Mouse (Mus musculus): Measurements from ENCODE around the gene Gm10197. TPM values are rescaled to one million over a fixed set of nuclear protein-coding genes. Genes with fewer than 3 reads are reported as not detected.

Gm10197 gene
- polyA plus RNA-seq, 1 experiment from 2014 or later = 2.1 TPM

GRCm38 (mm10) chr19:53370233-53370632 is 1.3 kb downstream of the Gm10197 start:
- H3K9me3 ChIP-seq (replicated peaks; ENCODE audit: control insufficient read depth, low read length) = no peaks in the 10 kb centered on the region
- H3K4me2 ChIP-seq = no peak overlapping the region
- 0 out of 2 replicates have a peak overlapping the region, but pooled peaks have one; percentile 16 for H3K9ac ChIP-seq (ENCODE audit: low read depth, low read length)
- H3K4me1 ChIP-seq (ENCODE audit: control insufficient read depth, insufficient read depth, low read length) = peaks cover 22% of the 10 kb centered on the region
- 73% methylated on average over 15 of the region's 15 CpGs for WGBS (ENCODE audit: insufficient replicate concordance)
- ATAC-seq (replicated peaks; ENCODE audit: insufficient number of reproducible peaks, low FRiP score, low TSS enrichment) = no peak
- 0 out of 2 replicates have a peak, but pooled peaks cover 9% of the 10 kb centered on the region for H3K36me3 ChIP-seq (ENCODE audit: control insufficient read depth, insufficient read depth, low read length)
- H3K27me3 ChIP-seq (ENCODE audit: control insufficient read depth, insufficient read depth, low read length) = no peaks in the 10 kb centered on the region
- no peak overlapping the region for H3K4me3 ChIP-seq (ENCODE audit: low read depth, low read length)
- no peak overlapping the region for H3K27ac ChIP-seq (ENCODE audit: low read depth, low read length)

GRCm38 (mm10) chr19:53369469-53370043 is 2.0 kb downstream of the Gm10197 start:
- no peak overlapping the region for H3K4me3 ChIP-seq (ENCODE audit: low read depth, low read length)
- H3K27me3 ChIP-seq (ENCODE audit: control insufficient read depth, insufficient read depth, low read length) = no peaks in the 10 kb centered on the region
- H3K4me1 ChIP-seq (ENCODE audit: control insufficient read depth, insufficient read depth, low read length) = peaks cover 27% of the 10 kb centered on the region
- peak overlapping the region; percentile 27; the same call in 1 of the 2 replicates for H3K4me2 ChIP-seq
- no peak overlapping the region for H3K9ac ChIP-seq (ENCODE audit: low read depth, low read length)
- H3K27ac ChIP-seq (ENCODE audit: low read depth, low read length) = no peak overlapping the region
- 29% methylated on average over 14 of the region's 14 CpGs for WGBS (ENCODE audit: insufficient replicate concordance)
- H3K9me3 ChIP-seq (replicated peaks; ENCODE audit: control insufficient read depth, low read length) = no peaks in the 10 kb centered on the region
- 0 out of 2 replicates have a peak, but pooled peaks cover 9% of the 10 kb centered on the region for H3K36me3 ChIP-seq (ENCODE audit: control insufficient read depth, insufficient read depth, low read length)
- 0 out of 2 replicates have a peak, but pooled peaks have one; percentile 24 for ATAC-seq (replicated peaks; ENCODE audit: insufficient number of reproducible peaks, low FRiP score, low TSS enrichment)

GRCm38 (mm10) chr19:53366881-53367280 is 4.7 kb downstream of the Gm10197 start:
- Histone ChIP-seq H3K9ac (ENCODE audit: low read depth, low read length) (no peak overlapping the region), H3K4me2 (no peak overlapping the region), H3K4me3 (ENCODE audit: low read depth, low read length) (no peak overlapping the region), H3K27ac (ENCODE audit: low read depth, low read length) (no peak overlapping the region), H3K36me3 (ENCODE audit: control insufficient read depth, insufficient read depth, low read length) (no peaks in the 10 kb centered on the region), H3K9me3 (replicated peaks; ENCODE audit: control insufficient read depth, low read length) (no peaks in the 10 kb centered on the region), H3K4me1 (ENCODE audit: control insufficient read depth, insufficient read depth, low read length) (peaks cover 31% of the 10 kb centered on the region), H3K27me3 (ENCODE audit: control insufficient read depth, insufficient read depth, low read length) (no peaks in the 10 kb centered on the region)
- WGBS (ENCODE audit: insufficient replicate concordance) = 88% methylated on average over 7 of the region's 7 CpGs
- no peak for ATAC-seq (replicated peaks; ENCODE audit: insufficient number of reproducible peaks, low FRiP score, low TSS enrichment)

DNA sequence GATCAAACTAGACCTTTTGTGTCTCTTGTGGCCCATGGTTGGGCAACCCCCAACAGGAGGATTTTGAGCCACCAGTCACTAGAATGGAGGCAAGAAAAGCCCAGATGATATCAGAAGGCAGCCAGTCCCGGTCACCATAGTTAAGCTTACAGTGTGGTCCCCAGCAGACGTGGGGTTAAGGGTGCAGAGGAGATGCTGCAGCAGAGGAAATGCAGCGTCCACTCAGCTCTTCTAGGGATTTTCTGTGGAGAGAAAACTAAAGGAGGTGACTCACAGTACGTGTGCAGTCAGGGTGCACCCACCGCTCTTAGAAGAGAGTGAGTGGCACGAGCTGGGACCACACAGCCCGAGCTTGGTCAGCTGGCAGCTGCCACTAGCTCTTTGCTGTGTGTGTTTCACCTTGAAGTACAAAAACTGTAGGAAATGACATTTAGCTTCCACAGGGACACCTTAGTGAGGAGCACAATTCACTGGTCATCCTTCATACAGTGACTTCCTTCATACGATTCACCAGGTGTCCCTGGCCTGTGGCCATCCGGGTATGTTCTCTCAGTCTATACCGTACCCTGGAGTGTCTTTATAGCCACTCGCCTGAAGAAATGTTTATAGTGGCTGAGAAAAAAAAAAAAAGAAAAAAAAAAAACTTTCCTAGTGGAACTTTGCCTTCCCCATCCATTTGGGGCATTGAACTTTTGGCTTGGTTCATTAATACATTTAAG is 5.3 kb downstream of the Gm10197 start:
- no peak overlapping the region for H3K27ac ChIP-seq (ENCODE audit: low read depth, low read length)
- 74% methylated on average over 11 of the region's 11 CpGs for WGBS (ENCODE audit: insufficient replicate concordance)

GRCm38 (mm10) chr19:53364963-53365362 is 6.6 kb downstream of the Gm10197 start:
- Histone ChIP-seq H3K27me3 (ENCODE audit: control insufficient read depth, insufficient read depth, low read length) (no peaks in the 10 kb centered on the region), H3K27ac (ENCODE audit: low read depth, low read length) (peak overlapping the region; percentile 69), H3K9ac (ENCODE audit: low read depth, low read length) (0 out of 2 replicates have a peak overlapping the region, but pooled peaks have one; percentile 6), H3K4me1 (ENCODE audit: control insufficient read depth, insufficient read depth, low read length) (peaks cover 24% of the 10 kb centered on the region), H3K4me3 (ENCODE audit: low read depth, low read length) (peak overlapping the region; percentile 18; the same call in 1 of the 2 replicates), H3K4me2 (peak overlapping the region; percentile 63), H3K9me3 (replicated peaks; ENCODE audit: control insufficient read depth, low read length) (no peaks in the 10 kb centered on the region), H3K36me3 (ENCODE audit: control insufficient read depth, insufficient read depth, low read length) (no peaks in the 10 kb centered on the region)
- WGBS (ENCODE audit: insufficient replicate concordance) = 21% methylated on average over 9 of the region's 9 CpGs
- 0 out of 2 replicates have a peak, but pooled peaks have one; percentile 56 for ATAC-seq (replicated peaks; ENCODE audit: insufficient number of reproducible peaks, low FRiP score, low TSS enrichment)

More for the DNA sequence above, 5.3 kb downstream of the Gm10197 start:
- Histone ChIP-seq H3K27me3 (ENCODE audit: control insufficient read depth, insufficient read depth, low read length) (no peaks in the 10 kb centered on the region), H3K4me2 (no peak overlapping the region), H3K4me1 (ENCODE audit: control insufficient read depth, insufficient read depth, low read length) (peaks cover 28% of the 10 kb centered on the region), H3K36me3 (ENCODE audit: control insufficient read depth, insufficient read depth, low read length) (no peaks in the 10 kb centered on the region), H3K4me3 (ENCODE audit: low read depth, low read length) (no peak overlapping the region), H3K9me3 (replicated peaks; ENCODE audit: control insufficient read depth, low read length) (no peaks in the 10 kb centered on the region), H3K9ac (ENCODE audit: low read depth, low read length) (no peak overlapping the region)
- no peak for ATAC-seq (replicated peaks; ENCODE audit: insufficient number of reproducible peaks, low FRiP score, low TSS enrichment)

GRCm38 (mm10) chr19:53364551-53364950 is 7.0 kb downstream of the Gm10197 start:
- 47% methylated on average over 2 of the region's 2 CpGs for WGBS (ENCODE audit: insufficient replicate concordance)
- peak overlapping the region; percentile 69 for H3K27ac ChIP-seq (ENCODE audit: low read depth, low read length)
- no peak for ATAC-seq (replicated peaks; ENCODE audit: insufficient number of reproducible peaks, low FRiP score, low TSS enrichment)
- peaks cover 21% of the 10 kb centered on the region for H3K4me1 ChIP-seq (ENCODE audit: control insufficient read depth, insufficient read depth, low read length)
- no peaks in the 10 kb centered on the region for H3K36me3 ChIP-seq (ENCODE audit: control insufficient read depth, insufficient read depth, low read length)
- no peak overlapping the region for H3K4me3 ChIP-seq (ENCODE audit: low read depth, low read length)
- no peaks in the 10 kb centered on the region for H3K27me3 ChIP-seq (ENCODE audit: control insufficient read depth, insufficient read depth, low read length)
- peak overlapping the region; percentile 63 for H3K4me2 ChIP-seq
- H3K9me3 ChIP-seq (replicated peaks; ENCODE audit: control insufficient read depth, low read length) = no peaks in the 10 kb centered on the region
- no peak overlapping the region for H3K9ac ChIP-seq (ENCODE audit: low read depth, low read length)

DNA sequence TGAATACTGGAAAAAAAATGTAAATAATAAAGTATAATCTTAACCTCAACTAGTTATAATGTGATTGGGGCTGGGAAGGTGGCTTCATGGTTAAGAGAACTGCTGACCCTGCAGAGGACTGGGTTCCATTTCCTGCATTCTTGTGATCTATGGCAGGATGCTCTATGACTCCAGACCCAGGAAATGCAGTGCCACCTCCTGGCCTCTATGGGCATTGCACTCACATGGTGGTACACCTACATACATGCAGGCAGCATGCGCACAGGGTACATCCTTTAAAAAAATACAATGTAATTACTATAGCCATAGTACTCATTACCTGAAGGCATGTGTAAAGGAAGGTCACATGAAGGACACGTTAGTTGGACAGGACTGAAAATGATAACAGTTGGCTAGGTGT is 8.6 kb downstream of the Gm10197 start:
- Histone ChIP-seq H3K27ac (ENCODE audit: low read depth, low read length) (no peak overlapping the region), H3K4me1 (ENCODE audit: control insufficient read depth, insufficient read depth, low read length) (peaks cover 18% of the 10 kb centered on the region), H3K27me3 (ENCODE audit: control insufficient read depth, insufficient read depth, low read length) (no peaks in the 10 kb centered on the region), H3K9ac (ENCODE audit: low read depth, low read length) (no peak overlapping the region), H3K4me2 (no peak overlapping the region), H3K9me3 (replicated peaks; ENCODE audit: control insufficient read depth, low read length) (no peaks in the 10 kb centered on the region), H3K36me3 (ENCODE audit: control insufficient read depth, insufficient read depth, low read length) (no peaks in the 10 kb centered on the region), H3K4me3 (ENCODE audit: low read depth, low read length) (no peak overlapping the region)
- WGBS (ENCODE audit: insufficient replicate concordance) = 45% methylated on average over 2 of the region's 2 CpGs
- peak; percentile 42; the same call in 1 of the 2 replicates for ATAC-seq (replicated peaks; ENCODE audit: insufficient number of reproducible peaks, low FRiP score, low TSS enrichment)

GRCm38 (mm10) chr19:53360265-53360958 is 11.2 kb downstream of the Gm10197 start:
- Histone ChIP-seq H3K9ac (ENCODE audit: low read depth, low read length) (no peak overlapping the region), H3K27me3 (ENCODE audit: control insufficient read depth, insufficient read depth, low read length) (no peaks in the 10 kb centered on the region), H3K4me2 (no peak overlapping the region), H3K27ac (ENCODE audit: low read depth, low read length) (no peak overlapping the region), H3K4me1 (ENCODE audit: control insufficient read depth, insufficient read depth, low read length) (peaks cover 11% of the 10 kb centered on the region), H3K4me3 (ENCODE audit: low read depth, low read length) (no peak overlapping the region), H3K9me3 (replicated peaks; ENCODE audit: control insufficient read depth, low read length) (no peaks in the 10 kb centered on the region), H3K36me3 (ENCODE audit: control insufficient read depth, insufficient read depth, low read length) (no peaks in the 10 kb centered on the region)
- ATAC-seq (replicated peaks; ENCODE audit: insufficient number of reproducible peaks, low FRiP score, low TSS enrichment) = no peak
- WGBS (ENCODE audit: insufficient replicate concordance) = 73% methylated on average over 8 of the region's 8 CpGs
